Mouse (Mus musculus) MEL (cell line): ENCODE results near the gene Dbn1. TPM values are rescaled to one million over a fixed set of nuclear protein-coding genes. Genes with fewer than 3 reads are reported as not detected.
A peak's percentile ranks its signal among the peaks of the same experiment; 100 is the strongest.

ENCODE experiments used
- DNase-seq: peaks from one replicate; pipeline ENCODE4 v3.0.0; 2011; ENCODE audit warnings: low read depth, low spot score
- H3K27ac ChIP-seq: 2 replicates; pipeline ENCODE4 v1.5.1; 2012; ENCODE audit warnings: low read depth, mild to moderate bottlenecking, control low read depth, low read length, moderate library complexity; ENCODE audit not compliant: control insufficient read depth
- H3K27me3 ChIP-seq, 2 experiments: fragments of 150-350 bp in 1 of 2; sonication (generic) in 1 of 2; 2 replicates each; pipeline ENCODE4 v1.6.1; 2012; ENCODE audit warnings: low read length in 2 of 2, mild to moderate bottlenecking in 2 of 2, improper control_type of control experiment in 1 of 2, moderate library complexity in 1 of 2; ENCODE audit not compliant: insufficient read depth in 2 of 2, control insufficient read depth in 1 of 2
- H3K36me3 ChIP-seq, 2 experiments: 2 replicates each; pipeline ENCODE4 v1.6.1; 2012 to 2014; ENCODE audit warnings: low read length in 2 of 2, improper control_type of control experiment in 1 of 2, inconsistent platforms in 1 of 2, mild to moderate bottlenecking in 1 of 2; ENCODE audit not compliant: insufficient read depth in 2 of 2, control insufficient read depth in 1 of 2
- H3K4me1 ChIP-seq, 2 experiments: fragments of 150-350 bp in 1 of 2; sonication (generic) in 1 of 2; 2 replicates each; pipeline ENCODE4 v1.6.1; 2012; ENCODE audit warnings: low read length in 2 of 2, improper control_type of control experiment in 1 of 2, mild to moderate bottlenecking in 1 of 2; ENCODE audit not compliant: insufficient read depth in 2 of 2, control insufficient read depth in 1 of 2
- H3K4me3 ChIP-seq, 2 experiments: fragments of 150-350 bp in 1 of 2; sonication (generic) in 1 of 2; 2 replicates each; pipeline ENCODE4 v1.5.1; 2012; ENCODE audit warnings: low read depth in 2 of 2, low read length in 2 of 2, mild to moderate bottlenecking in 2 of 2, moderate library complexity in 2 of 2, control low read depth in 1 of 2, improper control_type of control experiment in 1 of 2; ENCODE audit not compliant: control insufficient read depth in 1 of 2, insufficient read depth in 1 of 2
- H3K79me2 ChIP-seq: 2 replicates; pipeline ENCODE4 v1.6.1; 2012; ENCODE audit warnings: mild to moderate bottlenecking, low read length, moderate library complexity; ENCODE audit not compliant: control insufficient read depth, poor library complexity, insufficient read depth
- H3K9ac ChIP-seq: 2 replicates; pipeline ENCODE4 v1.6.1; 2012; ENCODE audit warnings: low read depth, mild to moderate bottlenecking, control low read depth, low read length, moderate library complexity; ENCODE audit not compliant: control insufficient read depth, poor library complexity, severe bottlenecking
- H3K9me3 ChIP-seq: fragments of 150-350 bp; sonication (generic); replicated peaks from 2 replicates; pipeline ENCODE4 v1.6.1; 2012; ENCODE audit warnings: mild to moderate bottlenecking, low read length, improper control_type of control experiment, moderate library complexity; ENCODE audit not compliant: insufficient read depth
- CHD1 ChIP-seq: IDR thresholded peaks from 2 replicates; pipeline ENCODE4 v1.6.1; 2012; ENCODE audit warnings: low read depth, mild to moderate bottlenecking, inconsistent platforms, low read length, improper control_type of control experiment
- CHD2 ChIP-seq: IDR thresholded peaks from 2 replicates; pipeline ENCODE4 v1.6.1; 2011; ENCODE audit warnings: low read length, improper control_type of control experiment
- CTCF ChIP-seq, 3 experiments: IDR thresholded peaks in 2 of 3; conservative IDR thresholded peaks in 1 of 3; 2 replicates each; pipeline ENCODE4 v1.5.1; 2011 to 2012; ENCODE audit warnings: low read length in 3 of 3, low read depth in 2 of 3, mild to moderate bottlenecking in 2 of 3, improper control_type of control experiment in 1 of 3, inconsistent platforms in 1 of 3, mixed read lengths in 1 of 3, moderate library complexity in 1 of 3; ENCODE audit not compliant: control insufficient read depth in 1 of 3, insufficient read depth in 1 of 3, poor library complexity in 1 of 3, severe bottlenecking in 1 of 3
- GABPA ChIP-seq: IDR thresholded peaks from 2 replicates; pipeline ENCODE4 v1.6.1; 2012; ENCODE audit warnings: low read depth, mild to moderate bottlenecking, inconsistent platforms, low read length, improper control_type of control experiment, moderate library complexity
- MAFK ChIP-seq: IDR thresholded peaks from 2 replicates; pipeline ENCODE4 v1.6.1; 2011; ENCODE audit warnings: low read depth, mild to moderate bottlenecking, low read length, improper control_type of control experiment, borderline replicate concordance
- MAZ ChIP-seq: IDR thresholded peaks from 2 replicates; pipeline ENCODE4 v1.6.1; 2012; ENCODE audit warnings: low read depth, mild to moderate bottlenecking, inconsistent platforms, low read length, improper control_type of control experiment
- MEF2A ChIP-seq: IDR thresholded peaks from 2 replicates; pipeline ENCODE4 v1.6.1; 2014; ENCODE audit warnings: low read depth, mild to moderate bottlenecking, inconsistent platforms, low read length, improper control_type of control experiment; ENCODE audit not compliant: poor library complexity, insufficient replicate concordance, severe bottlenecking; ENCODE audit errors: extremely low read depth
- MYC ChIP-seq: IDR thresholded peaks from 2 replicates; pipeline ENCODE4 v1.6.1; 2011; ENCODE audit warnings: low read depth, mild to moderate bottlenecking, low read length, improper control_type of control experiment, moderate library complexity
- NELFE ChIP-seq: IDR thresholded peaks from 2 replicates; pipeline ENCODE4 v1.6.1; 2011; ENCODE audit warnings: low read depth, low read length, improper control_type of control experiment
- POLR2A ChIP-seq, 2 experiments: IDR thresholded peaks; 2 replicates each; pipeline ENCODE4 v1.6.1; 2011 to 2012; ENCODE audit warnings: low read length in 2 of 2, mild to moderate bottlenecking in 2 of 2, control low read depth in 1 of 2, improper control_type of control experiment in 1 of 2, low read depth in 1 of 2, moderate library complexity in 1 of 2; ENCODE audit not compliant: control insufficient read depth in 1 of 2, insufficient read depth in 1 of 2, poor library complexity in 1 of 2
- POLR2AphosphoS5 ChIP-seq: IDR thresholded peaks from 2 replicates; pipeline ENCODE4 v1.6.1; 2012; ENCODE audit warnings: low read depth, borderline replicate concordance, mild to moderate bottlenecking, inconsistent platforms, low read length, moderate library complexity, mixed read lengths
- RAD21 ChIP-seq: IDR thresholded peaks from 2 replicates; pipeline ENCODE4 v1.6.1; 2011; ENCODE audit warnings: mild to moderate bottlenecking, low read depth, low read length, improper control_type of control experiment
- RCOR1 ChIP-seq: IDR thresholded peaks from 2 replicates; pipeline ENCODE4 v1.6.1; 2012; ENCODE audit warnings: low read depth, mild to moderate bottlenecking, inconsistent platforms, low read length, improper control_type of control experiment
- SMC3 ChIP-seq: IDR thresholded peaks from 2 replicates; pipeline ENCODE4 v1.6.1; 2011; ENCODE audit warnings: low read depth, low read length, improper control_type of control experiment
- TBP ChIP-seq: IDR thresholded peaks from 2 replicates; pipeline ENCODE4 v1.8.0; 2011; ENCODE audit warnings: low read depth, low read length, improper control_type of control experiment
- ZC3H11A ChIP-seq: IDR thresholded peaks from 2 replicates; pipeline ENCODE4 v1.6.1; 2012; ENCODE audit warnings: low read depth, mild to moderate bottlenecking, inconsistent platforms, low read length, improper control_type of control experiment
- ZKSCAN1 ChIP-seq: IDR thresholded peaks from 2 replicates; pipeline ENCODE4 v1.6.1; 2012; ENCODE audit warnings: low read depth, mild to moderate bottlenecking, inconsistent platforms, low read length, improper control_type of control experiment, moderate library complexity
- polyA plus RNA-seq, 2 experiments: library from polyadenylated mRNA; stranded (reverse) in 1 of 2; unstranded in 1 of 2; fragments of >175 nt in 1 of 2; fragments of >200 nt in 1 of 2; gene quantifications; 2 replicates each; pipeline versions ENCODE4 v1.2.1 to v1.2.4; 2012; ENCODE audit warnings: low replicate concordance in 2 of 2, low read depth in 1 of 2; ENCODE audit not compliant: insufficient read length in 2 of 2, insufficient read depth in 1 of 2, missing spikeins in 1 of 2
- total RNA-seq: library from RNA; depleted of rRNA; stranded (reverse); fragments of 300-350 nt; gene quantifications from 2 replicates; pipeline ENCODE4 v1.2.3, GENCODE M21; 2012

The Dbn1 gene
- total and polyA plus RNA-seq, 3 experiments, result 0.04 to 0.53 TPM; not detected in 1

DNA sequence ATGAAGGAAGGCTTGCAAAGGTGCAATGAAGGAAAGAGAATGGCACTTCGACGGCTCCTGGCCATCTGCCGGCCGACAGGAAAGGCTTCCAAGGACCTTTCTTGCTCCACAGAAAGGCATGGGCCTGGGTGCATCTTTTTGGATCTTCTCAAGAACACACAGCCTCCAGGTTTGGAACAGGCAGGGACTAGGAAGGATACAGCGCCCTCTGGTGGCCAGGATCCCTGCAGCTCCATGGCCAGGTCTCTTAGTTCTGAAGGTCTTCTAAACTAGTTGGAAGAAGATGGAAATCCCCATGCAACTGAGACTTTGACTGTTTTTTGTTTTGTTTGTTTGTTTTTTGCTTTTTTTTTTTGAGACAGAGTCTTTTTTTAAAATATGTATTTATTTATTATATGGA lies 29.0 kb upstream of the Dbn1 start:
- TF ChIP-seq MYC, result 0 out of 2 replicates have a peak, but pooled peaks have one; percentile 24
- no peak for TF ChIP-seq POLR2AphosphoS5
- peak; percentile 84 for TF ChIP-seq ZC3H11A
- TF ChIP-seq CHD2, result no peak
- TF ChIP-seq RAD21, result peak; percentile 83
- peak; percentile 97 for TF ChIP-seq SMC3
- TF ChIP-seq CHD1, result no peak
- TF ChIP-seq ZKSCAN1, result no peak
- TF ChIP-seq CTCF (IDR thresholded peaks at IDR 0.05 in 2 of 3, conservative IDR thresholded peaks at IDR 0.05 in 1 of 3; ENCODE audit: control insufficient read depth in 1 of 3, insufficient read depth in 1 of 3, low read depth in 2 of 3, low read length in 3 of 3, poor library complexity in 1 of 3, severe bottlenecking in 1 of 3), result peak; percentile 92 to 98 (median 95)
- no peak overlapping the region for H3K4me3 ChIP-seq
- peak; percentile 88 for DNase-seq
- peaks cover 6% of the 10 kb centered on the region for H3K79me2 ChIP-seq
- peaks cover 3 to 5% of the 10 kb centered on the region in 2 experiments; a peak in 3 of 4 replicates for H3K4me1 ChIP-seq
- H3K27ac ChIP-seq, result no peak overlapping the region
- no peaks in the 10 kb centered on the region for H3K9me3 ChIP-seq
- no peak overlapping the region for H3K9ac ChIP-seq
- H3K36me3 ChIP-seq, result peaks cover 0 to 2% of the 10 kb centered on the region in 2 experiments; a peak in 2 of 4 replicates
- H3K27me3 ChIP-seq, result no peaks in the 10 kb centered on the region

DNA sequence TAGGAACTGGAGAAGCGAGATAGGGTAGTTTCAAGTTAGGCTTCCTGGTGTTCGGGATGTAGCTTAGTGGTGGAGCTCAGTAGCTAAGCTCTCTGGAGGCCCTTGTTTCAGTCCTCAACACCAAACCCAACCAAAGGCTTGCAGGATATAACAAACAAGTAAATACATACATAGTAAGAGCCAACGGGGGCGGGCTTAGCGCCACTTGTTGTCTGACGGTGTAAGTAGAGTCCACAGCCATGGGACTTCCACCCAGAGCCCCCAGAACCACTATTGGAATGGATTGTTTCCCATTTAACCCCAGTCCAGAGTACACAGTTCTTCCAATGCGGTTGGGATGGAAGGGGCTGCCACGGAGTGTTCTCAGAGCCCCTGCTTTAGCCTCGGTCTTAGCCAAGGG lies 25.9 kb upstream of the Dbn1 start:
- H3K4me3 ChIP-seq, result peak overlapping the region; percentile 63 to 81; a peak in 3 of 4 replicates
- no peak overlapping the region for H3K27ac ChIP-seq
- no peak for DNase-seq
- peaks cover 0 to 27% of the 10 kb centered on the region in 2 experiments; a peak in 2 of 4 replicates for H3K36me3 ChIP-seq
- H3K4me1 ChIP-seq, result peaks cover 27 to 32% of the 10 kb centered on the region in 2 experiments
- H3K9me3 ChIP-seq, result no peaks in the 10 kb centered on the region
- H3K79me2 ChIP-seq, result peaks cover 6% of the 10 kb centered on the region
- TF ChIP-seq POLR2A (IDR thresholded peaks at IDR 0.05; ENCODE audit: control insufficient read depth in 1 of 2, insufficient read depth in 1 of 2, low read depth in 1 of 2, low read length in 2 of 2, poor library complexity in 1 of 2) (no peak), RCOR1 (no peak), TBP (no peak), NELFE (no peak), GABPA (no peak), MEF2A (no peak), MAFK (no peak), MAZ (no peak)
- H3K9ac ChIP-seq, result no peak overlapping the region; the same call in 1 of the 2 replicates
- H3K27me3 ChIP-seq, result no peaks in the 10 kb centered on the region
